Mouse (Mus musculus) cerebellum, adult 8-10 months (tissue): ENCODE results near the gene Cacnb4.

ENCODE experiments used
- DNase-seq: peaks from one replicate; pipeline ENCODE4 v3.0.0; 2022

The Cacnb4 gene

DNA sequence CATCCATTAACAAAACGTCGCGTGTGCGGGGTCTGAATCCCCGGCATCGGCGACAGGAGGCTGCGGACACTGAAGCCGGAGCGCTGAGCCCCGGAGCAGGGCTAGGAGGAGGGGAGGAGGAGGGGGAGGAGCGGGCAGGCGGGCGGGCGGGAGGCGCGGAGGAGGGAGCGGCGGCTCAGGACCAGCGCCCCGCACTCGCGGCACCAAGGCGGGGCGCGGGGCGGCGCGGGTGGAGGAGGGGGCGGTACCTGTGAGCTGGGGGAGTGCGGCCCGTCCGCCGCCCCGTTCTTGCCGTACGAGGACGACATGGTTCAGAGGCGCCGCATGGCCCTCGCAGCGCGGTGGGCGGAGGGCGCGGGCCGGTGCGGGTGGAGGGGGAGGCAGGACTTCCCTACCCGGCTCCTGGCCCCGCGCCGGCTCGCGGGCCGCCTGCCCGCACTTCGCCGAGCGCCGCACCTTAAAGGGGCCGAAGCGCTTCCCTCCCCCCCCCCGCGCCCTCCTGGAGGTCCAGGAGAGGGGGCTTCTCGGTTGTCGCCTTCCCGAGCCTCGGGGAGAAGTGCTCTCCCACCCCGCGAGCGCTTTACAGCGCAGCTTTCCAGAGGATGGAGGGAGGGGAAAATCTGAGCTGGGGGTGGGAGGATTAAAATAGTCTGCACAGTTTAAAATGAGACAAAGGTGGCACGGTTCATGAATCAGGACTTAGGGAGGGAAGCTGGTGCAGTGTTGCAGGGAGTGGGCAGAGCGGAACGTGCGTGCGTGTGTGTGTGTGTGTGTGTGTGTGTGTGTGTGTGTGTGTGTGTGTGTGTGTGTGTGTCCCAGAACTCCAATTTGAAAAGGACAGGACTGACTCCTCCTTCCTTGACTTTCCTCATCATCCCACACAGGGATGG, at the start of gene Cacnb4:
Cacnb4 (minus strand) TSS at position 809 of the 890 bp plus-strand sequence.
- DNase-seq, result peak; percentile 74

DNA sequence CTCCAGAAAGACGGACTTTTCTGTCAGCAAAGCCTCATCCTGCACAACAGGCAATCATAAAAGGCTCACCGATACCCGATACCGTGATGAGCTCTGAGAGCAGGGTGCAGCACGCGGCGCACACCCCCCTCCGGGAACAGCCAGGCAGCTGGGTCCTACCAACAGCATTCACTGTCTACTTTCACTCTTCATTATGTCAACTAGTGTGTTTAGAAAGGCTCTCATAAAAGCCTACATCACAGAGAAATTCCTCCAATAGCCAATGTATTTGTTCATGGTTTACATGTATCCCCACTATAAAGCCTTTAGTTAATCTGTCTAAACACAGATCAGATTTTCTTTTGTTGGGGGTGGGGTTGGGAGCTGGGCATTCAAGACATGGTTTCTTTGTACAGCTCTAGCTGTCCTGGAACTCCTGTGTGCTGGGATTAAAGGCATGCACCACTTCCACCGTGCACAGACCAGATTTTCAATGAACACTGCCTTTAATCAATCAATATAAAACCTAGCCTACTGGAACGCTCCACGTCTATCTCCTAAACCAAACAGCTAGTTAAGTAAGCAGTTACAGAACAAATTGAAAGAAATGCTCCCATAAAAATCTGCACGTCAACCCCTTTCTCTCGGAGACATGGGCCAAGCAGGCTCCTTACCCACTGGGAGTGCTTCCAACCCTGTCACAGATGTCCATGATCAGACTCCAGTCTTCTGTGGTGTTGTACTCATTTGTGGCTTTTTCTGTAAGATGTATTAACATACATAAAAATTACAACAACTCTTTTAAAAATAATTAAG, 43.8 kb upstream of the Cacnb4 start:
- DNase-seq, result no peak

DNA sequence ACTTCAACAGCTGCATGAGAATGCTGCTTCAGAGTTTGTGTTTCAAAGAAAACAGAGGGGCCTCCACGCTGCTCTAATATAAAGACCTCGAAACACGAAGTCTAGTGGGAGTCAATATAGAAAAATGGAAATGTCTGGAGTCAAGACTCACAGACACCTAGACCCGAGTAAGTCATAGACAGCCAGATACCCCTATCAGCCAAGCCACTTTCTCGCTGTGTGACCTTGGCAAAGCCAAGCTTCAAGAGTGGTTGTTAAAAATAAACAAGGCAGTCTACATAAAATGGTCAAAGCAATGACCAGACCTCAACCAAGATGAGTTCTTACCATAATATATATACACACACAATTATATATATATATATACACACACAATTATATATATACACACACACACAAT, 40.4 kb upstream of the Cacnb4 start:
- DNase-seq, result no peak

DNA sequence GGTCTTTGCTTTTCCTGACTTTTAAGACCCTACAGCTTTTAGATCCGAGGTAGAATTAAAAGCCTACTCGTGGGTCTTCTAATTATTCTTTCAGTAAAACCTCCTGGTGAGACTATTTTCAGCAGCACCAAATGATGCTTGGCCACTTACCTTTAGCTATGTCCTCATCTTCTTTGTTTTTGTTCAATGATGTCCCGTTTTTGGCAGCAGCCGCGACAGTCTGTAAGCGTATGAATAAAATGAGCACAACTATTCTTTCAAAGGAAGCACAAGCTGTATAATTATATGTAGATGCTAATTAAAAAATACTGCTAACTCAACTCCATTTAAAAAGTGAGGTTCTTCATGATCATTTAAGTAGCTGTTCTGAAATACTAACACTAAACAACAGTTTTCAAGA, 38.9 kb upstream of the Cacnb4 start:
- DNase-seq, result no peak

DNA sequence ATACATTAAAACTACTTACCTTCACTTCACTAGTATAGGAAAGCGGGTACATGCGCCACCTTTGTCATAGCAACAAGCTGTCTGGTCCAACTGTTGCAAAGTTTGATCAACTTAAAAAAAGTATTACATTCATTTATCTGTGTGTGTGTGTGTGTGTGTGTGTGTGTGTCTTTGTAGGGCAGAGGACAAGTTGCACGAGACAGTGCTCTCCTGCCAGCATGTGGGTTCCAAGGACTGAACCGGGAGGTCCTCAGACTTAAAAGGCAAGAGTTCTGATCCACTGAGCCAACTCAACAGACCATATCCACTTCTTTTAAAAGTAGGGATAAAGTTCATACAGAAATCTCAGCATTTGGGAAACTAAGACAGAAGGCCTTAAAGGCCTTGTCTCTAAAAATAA, 37.5 kb upstream of the Cacnb4 start:
- DNase-seq, result no peak

DNA sequence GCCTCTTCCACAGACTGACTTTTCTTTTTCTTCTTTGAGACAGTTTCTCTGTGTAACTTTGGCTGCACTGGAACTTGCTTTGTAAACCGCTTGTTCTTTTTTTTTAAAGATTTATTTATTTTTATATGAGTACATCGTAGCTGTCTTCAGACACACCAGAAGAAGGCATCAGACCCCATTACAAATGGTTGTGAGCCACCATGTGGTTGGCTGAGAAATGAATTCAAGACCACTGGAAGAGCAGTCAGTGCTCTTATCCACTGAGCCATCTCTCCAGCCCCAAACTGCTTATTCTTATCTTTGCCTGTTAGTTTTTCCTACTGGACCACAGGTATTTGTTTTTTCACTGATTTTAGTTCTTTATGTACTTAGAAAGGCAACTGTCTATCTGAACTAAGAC, 34.2 kb upstream of the Cacnb4 start:
- no peak for DNase-seq

DNA sequence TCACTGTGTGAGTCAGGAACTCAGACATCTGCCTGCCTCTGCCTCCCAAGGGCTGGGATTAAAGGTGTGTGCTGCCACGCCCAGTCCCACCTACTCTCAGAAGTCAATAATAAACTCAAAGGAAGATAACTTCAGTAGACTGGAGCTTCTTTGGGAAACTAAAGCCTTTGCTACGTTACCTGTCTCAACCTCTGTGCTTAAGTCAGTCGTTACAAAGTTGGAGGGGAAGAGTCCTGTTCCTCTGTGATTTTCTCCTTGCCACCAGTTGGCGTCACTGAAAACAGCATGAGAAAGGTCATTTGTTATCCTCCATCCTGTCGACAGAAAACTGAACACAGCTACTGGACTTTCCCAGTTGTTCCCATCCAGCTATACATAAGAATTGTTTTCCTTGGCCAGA, 32.8 kb upstream of the Cacnb4 start:
- no peak for DNase-seq

DNA sequence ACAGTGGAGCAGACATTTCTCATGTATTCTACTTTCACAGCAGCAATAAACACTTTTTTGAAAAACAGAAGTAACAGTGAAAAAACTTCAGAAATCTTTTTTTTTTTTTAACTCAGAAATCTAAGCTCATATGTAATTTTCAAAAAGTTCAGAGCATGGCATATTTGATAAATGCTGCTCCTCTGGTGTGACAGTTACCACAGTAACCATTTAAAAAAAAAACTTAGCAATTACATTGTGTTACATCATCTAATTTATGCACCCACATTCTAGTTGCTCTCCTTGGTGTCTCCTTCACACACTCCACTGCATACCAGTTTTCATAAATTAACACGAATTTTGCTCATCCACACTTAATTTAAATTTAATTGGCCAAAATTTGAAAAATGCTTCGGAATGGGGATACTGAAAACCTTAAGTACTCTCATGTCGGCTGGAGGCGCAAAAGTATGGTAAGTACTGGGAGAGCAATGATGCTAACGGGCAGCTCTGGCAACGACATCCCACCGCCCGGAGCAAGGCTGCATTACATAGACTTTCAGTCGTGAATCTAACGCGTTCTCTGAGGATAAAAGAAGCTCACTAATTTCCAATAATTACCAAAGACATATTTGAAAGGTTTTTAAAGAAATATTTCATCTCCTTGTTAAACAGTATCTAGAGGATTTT, 24.9 kb upstream of the Cacnb4 start:
- no peak for DNase-seq

DNA sequence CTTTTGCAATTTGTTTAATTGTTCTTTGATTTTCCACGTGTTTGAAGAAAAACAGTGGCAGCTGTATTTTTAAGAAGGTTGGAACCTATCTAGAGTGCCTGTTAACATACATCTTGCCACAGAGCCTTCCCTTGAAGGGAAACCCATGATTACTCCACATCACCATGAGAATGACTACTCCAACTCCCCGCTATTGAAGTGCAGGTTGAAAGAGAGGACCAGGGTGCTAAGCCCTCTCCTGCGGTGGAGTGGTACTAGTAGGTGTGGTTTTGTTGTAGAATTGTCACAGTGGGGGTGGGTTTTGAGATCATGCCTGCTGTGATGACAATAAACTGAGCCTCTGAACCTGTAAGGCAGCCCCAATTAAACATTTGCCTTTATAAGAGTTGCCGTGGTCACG, 23.7 kb upstream of the Cacnb4 start:
- DNase-seq, result no peak

DNA sequence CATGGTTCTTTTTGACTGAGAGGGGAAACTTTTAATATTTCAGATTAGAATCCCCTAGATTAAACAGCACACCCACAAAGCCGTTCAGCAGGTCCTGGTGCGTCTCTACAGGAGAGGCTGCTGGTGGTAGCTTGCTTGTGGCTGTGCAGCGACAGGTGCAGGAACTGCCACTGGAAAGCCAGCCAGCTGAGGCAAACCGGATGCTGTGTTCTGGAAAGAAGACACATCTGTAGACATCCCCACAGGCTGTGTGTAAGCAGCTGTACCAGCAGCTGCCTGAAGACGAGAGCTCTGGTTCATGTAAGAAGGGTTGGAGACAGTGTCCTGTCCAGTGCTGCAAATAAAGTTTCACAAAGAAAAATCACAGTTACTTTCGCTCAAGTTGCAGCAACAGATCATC, 18.0 kb upstream of the Cacnb4 start:
- no peak for DNase-seq

DNA sequence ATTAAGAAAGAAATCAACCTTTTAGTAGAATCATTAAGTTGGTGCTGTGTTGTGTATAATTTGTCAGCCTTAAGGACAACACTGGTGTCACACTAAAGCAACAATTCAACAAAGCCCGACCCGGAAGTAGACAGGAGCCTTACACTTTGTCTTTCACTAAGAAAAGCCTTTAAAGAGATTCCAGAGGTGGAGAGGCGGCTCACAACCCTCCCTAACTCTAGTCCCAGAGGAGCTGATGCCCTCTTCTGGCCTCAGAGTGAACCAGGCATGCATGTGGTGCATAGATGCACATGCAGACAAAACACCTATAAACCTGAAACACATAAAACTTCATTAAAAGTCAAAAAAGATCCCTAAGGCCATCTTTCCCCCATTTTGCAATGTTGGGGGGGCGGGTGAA, 15.1 kb upstream of the Cacnb4 start:
- no peak for DNase-seq

DNA sequence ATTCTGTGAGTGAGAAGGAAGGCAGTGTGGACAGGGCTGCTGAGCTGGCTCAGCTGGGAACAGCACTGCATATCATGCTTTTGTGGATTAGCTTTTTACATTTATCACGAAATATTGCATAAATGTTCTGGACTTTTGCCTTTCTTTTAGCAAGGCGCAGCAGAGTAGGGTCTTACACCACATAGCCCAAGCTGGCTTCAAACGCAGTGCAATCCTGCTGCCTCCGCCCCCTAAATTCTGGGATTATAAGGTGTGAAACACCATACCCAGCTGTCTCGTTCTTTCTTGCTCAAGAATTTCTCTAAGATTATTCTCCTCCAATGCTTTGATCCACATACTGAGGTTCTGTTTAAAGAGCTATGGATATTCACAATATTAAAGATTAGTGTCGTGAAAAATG, 10.0 kb upstream of the Cacnb4 start:
- DNase-seq, result no peak

DNA sequence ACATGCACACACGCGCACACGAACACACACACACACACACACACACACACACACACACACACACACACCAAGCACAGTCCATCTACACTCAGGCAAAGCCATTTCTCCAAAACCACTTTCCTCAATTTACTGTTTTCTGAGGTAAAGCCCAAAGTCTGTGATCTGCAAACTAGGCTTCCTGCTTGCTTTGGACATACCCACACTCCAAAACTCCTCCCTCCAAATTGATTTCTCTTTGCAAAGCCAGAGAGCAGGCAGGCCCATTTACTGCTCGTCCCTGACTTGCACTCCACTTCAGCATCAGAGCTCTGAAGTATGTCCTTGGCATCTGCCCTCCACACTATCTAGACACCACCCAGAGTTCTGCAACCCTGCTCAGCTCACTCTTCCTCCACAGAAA, 958 bp upstream of the Cacnb4 start:
- no peak for DNase-seq

DNA sequence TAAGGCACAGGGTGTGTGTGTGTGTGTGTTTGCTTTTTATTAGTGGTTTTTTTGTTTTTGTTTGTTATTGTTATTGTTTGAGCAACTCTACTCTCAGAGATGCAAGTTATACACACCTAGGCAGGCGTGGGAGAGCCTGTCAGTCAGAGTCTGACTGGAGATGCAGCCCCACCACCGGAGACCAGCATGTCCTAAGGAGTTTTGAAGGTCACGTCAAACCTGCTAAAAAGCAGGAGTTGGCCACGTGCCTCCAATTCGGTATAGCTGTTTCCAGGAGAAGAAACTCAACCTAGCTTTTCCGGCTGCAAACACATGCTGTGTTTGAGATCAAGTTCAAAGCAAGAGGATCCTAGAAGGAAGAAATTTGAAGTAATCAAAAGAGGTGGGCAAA, 277 bp upstream of the Cacnb4 start:
- peak; percentile 37 for DNase-seq

DNA sequence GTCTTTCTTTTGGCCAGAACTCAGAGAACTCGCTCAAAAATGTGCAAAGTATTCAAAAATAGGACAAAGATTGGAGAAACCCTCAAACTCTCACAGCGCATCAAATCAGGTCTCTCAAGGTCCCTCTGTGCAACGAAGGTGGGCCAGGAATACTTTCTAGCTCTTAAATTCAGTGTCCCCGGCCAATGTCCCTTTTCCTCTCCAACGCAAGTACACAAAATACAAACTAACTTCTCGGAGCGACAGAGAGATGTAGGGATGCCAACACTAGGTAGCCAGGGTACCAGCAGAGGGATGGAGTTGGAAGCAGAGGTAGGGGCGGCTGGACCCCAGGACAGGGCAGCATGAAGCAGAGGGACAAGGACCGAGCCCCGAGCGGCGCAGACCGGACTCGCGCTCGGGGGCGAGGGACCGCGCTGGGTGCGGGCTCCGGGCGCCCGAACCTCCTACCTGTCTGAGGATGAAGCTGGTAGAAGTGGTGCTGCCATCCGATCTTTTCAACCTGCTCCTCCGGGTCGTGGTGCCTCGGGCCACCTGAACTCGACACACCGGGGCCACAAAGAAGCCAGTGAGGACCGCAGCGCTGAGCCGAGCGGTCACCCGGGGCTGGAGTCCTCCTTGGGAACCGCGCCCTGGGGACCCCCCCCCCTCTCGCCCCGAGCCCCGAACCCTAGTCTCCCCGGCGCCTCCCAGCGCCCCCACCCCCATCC, 1.2 kb downstream of the Cacnb4 start:
- DNase-seq, result peak; percentile 52

DNA sequence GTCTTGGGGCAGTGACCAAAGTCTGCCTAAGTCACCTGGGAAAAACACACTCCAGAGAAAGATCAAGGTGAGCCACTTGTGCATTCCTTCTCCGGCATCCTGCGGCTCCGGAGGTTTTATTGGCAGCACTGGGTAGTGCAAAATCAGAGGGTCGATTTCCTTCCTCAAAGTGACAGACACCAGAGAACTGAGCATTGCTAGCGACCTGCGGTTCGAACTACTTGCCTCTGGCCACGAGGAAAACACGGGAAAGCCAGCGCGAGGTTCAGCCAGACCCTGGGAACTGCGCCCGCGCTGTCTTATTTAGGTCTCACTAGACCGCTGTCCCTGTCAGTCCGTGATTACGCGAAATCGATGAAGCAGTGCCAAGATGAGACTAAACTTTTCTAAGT, 1.7 kb downstream of the Cacnb4 start:
- peak; percentile 48 for DNase-seq

DNA sequence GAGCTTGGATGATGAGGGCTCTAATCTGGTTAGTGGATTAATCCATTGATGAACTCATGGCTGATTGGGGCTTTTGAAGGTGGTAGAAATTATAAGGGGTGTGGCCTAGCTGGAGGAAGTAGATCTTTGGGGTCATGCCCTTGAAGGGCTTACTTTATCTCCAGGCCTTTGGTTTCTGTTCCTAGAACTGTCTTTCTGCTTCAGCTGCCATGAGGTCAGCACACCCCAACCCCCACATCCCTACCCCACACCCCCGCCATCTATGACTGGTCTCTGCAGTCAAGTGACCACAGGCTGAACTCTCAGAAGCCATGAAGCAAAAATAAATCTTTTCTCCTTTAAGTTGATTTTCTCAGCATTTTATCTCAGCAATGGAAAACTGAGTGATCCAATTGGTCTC, 3.5 kb downstream of the Cacnb4 start:
- no peak for DNase-seq

DNA sequence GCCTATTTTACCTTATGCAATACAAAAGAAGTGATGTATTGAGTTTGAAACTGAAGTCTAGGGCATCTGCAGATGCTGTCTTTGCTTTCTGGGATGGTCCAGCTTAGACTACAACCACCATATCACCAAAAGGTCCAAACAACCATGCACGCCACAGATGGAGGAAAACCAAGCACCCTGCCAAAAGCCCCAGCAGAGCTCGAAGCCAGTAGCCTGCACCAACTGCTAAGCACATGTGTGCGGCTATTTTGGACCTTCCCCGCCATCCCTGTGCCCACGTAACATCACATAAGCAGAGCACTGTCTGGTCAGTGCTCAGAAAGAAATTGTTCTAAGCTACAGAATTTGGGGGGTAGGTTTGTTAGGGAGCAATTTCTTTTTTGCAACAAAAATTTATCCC, 5.9 kb downstream of the Cacnb4 start:
- DNase-seq, result peak; percentile 48

DNA sequence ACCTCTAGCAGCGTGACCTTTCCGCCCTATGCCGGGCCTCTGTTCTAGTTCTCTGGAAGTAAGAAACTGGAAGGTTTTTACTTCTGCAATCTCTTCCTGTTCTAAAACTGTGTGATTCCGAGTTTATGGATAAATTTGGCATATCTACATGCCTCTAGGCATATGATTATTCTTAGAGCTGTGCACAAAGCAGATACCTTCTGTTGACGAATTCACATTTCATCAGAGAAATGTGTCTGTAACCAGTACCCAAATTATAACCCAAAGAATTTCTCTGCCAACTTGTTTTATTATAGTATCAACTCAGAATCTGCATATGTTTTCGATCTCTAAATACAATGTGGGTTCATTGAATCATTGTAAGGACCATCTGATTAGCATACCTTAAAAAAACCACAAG, 8.2 kb downstream of the Cacnb4 start:
- DNase-seq, result no peak

DNA sequence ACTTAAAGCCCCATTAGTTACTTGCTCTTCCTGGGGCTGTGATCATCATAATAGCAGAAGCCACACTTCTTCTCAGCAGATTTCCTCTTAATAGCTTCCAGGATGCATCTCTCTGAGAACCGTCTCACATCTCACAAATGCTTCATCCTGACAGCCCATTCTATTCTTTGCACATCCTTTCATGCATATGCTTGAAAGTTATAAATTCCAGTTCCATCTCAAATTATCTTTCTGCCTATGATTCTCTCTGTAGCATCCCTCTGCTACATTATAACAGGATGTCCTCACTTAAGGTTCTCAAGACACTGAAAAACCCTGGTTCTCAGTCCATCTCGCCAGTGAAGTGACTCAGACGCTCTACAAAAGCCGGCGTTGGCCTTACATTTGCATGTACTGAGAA, 19.9 kb downstream of the Cacnb4 start:
- no peak for DNase-seq

DNA sequence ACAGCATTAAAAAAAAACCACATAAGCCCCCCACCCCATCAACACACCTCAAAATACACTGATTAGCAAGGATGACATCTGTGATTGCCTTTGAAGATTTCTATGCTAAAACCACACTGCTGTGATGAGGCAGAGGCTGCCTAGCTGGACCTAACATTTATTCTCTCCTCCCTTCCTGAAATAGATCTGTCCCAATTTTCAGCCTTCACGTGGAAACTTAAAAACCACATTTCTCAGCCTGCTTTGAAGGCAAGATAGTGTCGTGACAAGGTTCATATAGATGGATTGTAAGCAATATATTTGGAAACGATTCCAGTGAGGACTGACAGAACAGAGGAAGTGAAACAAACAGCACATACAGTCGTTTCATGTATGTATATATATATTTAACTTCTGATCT, 22.1 kb downstream of the Cacnb4 start:
- no peak for DNase-seq

DNA sequence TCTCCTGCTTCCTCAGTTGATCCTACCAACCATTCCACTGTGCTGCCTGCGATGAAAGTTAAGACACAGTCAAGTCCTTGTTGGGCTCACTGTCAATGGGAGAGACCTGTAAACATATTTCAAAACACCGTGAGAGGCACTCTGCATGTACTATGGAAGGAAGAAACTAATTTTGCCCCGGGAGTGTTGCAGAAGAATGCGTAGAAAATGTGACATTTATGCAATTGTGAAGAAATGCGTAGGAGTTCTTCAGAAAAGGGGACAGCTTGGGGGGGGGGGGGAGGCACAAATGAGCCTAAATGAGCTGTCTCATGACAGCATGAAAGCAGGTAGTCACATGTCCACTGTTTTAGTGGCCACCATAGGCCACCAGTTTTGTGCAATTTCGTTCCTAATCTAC, 25.1 kb downstream of the Cacnb4 start:
- DNase-seq, result no peak
